Mouse (Mus musculus): ENCODE measurements around the gene Frmd4b.
"Not testable (repeated sequence)": the region's sequence is repeated elsewhere in the genome, so short reads cannot be mapped to it uniquely, and the experiment has no call there.

Gene Frmd4b

DNA sequence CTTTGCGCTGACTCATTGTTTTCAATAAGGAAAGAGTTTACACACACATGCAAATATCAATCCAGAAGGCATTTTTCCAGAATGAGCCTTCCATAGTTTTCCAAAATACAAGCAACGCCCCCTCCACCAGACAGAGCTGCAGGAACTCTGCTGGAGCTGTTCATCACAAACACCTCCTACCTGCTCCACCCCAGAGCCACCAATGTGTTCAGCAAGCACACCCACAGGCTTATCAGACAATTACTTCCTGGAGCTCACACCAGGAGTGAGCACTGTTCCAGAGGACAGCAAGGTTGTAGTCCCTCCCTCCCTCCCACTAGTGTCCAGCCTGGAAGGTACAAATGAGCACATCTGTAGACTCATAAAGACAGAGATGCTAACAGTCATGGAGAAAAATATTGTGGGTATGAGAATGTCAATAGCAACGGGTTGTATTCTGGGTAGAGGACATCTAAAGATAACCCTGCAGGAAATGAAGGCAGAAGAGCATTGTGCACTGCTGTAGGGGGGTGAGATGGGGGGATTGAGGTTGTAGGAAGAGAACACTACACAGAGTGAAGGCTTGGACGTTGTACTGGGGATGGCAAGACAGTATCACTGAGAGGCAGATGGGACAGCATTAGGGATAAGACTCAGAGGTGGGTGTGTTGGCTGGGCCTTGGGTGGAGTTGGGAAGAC, 144.3 kb downstream of the Frmd4b start:
- peak; percentile 8 for DNase-seq (ENCODE audit: low read depth)

DNA sequence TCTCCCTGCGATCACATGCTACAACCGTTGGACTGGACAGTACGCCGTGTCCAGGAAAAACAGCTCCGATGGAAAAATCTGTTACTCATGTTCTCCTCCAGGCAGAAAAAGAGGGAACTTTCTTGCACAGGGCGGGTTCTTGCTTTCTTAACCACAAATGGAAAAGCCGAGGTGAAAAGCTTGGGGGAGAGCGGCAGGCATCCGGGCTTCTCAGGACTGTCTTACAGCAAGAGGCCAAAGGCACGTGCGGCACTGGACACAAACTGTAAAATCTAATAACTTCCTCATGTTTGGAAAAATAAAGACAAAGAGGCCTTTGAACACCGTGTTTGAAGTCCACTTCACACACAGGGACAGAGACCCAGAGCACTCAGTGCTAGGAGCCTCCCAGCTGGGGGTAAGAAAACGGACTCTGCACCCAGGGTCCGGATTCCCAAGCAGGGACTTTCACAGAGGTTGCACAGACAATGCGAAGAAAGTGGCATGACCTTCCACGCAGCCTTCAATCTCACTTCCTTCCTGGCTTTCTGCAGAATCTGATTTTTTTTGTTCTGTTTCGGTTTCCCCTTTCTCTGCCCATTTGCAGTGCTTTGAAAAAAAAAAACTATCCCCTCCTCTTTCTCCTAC, 153.3 kb downstream of the Frmd4b start:
- DNase-seq (ENCODE audit: low read depth): no peak

DNA sequence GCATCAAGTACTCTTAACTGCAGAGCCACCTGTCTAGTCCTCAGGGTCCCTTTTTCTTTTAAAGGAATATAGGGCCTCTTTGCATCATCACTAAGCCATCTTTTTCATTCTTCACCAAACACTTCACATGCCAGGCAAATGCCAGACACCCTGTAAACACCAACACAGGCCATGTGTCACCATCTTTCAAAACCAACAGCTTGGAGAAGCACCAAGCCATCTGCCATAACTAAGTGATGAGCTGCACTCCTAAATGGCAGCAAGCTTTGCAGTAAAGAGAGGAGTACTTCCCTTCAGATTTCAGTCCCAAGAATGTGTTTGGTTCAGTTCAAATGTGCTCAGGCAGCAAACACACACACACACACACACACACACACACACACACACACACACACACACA, 154.9 kb downstream of the Frmd4b start:
- DNase-seq (ENCODE audit: low read depth): no peak

DNA sequence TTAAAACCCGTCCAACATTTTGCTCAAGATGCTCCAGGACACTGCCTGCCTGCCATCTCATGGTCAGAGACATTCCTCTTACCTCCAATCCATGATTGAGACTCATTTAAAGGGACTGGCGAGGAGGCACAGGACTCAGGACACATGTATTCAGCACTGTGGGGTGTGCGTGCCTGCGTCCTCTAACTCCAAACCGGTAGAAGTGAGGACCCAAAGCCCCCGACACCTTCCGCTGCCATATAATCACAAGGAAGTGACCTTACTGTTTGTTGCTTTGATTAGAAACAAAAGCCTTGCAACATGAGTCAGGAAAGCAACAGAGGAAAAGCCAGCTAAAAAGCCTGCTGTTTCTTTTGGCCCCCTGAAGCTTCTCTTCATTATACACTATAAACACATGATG, 158.2 kb downstream of the Frmd4b start:
- DNase-seq (ENCODE audit: low read depth): no peak

GRCm38 (mm10) chr6:97458358-97458757, 159.0 kb downstream of the Frmd4b start:
- no peak for DNase-seq (ENCODE audit: low read depth)

- DNase-seq (ENCODE audit: low read depth): no peak
Measured at GRCm38 (mm10) chr6:97457954-97458353, 159.4 kb downstream of the Frmd4b start.

DNA sequence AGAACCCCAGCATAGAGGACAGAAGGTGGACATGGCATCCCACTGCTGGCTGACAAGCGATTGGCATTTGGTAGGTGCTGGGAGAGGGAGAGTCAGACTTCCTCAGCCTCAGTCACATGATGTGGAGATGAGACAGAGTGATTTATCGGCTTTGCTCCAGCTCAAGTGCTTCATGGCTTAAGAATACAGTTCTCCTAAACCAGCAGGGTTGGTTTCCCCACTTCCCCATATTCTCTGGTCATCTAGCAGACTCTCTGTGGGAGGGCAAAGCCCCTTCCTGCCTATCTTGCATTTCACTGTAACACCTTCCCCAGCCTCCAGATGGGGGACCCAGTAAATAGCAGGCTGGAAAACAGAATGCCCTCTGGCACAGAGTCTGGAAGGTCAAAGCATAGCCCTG, 160.1 kb downstream of the Frmd4b start:
- peak; percentile 33 for DNase-seq (ENCODE audit: low read depth)

DNA sequence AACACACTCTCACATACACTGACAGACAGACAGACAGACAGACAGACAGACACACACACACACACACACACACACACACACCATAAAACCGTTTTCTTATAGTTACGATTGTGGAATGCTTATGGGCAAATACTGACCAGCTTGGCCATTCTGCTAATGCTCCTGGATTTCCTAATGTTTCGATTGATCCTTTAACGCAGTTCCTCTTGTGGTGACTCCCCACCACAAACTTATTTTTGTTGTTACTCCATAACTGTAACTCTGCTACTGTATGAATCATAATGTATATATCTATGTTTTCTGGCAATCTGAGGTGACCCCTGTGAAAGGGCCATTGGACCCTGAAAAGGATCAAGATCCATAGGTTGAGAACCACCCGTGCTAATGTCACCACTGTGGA, 165.1 kb downstream of the Frmd4b start:
- DNase-seq (ENCODE audit: low read depth): no peak

GRCm38 (mm10) chr6:97449806-97450205, 167.5 kb downstream of the Frmd4b start:
- peak; percentile 34 for DNase-seq (ENCODE audit: low read depth)

GRCm38 (mm10) chr6:97447020-97447419, 170.3 kb downstream of the Frmd4b start:
- DNase-seq (ENCODE audit: low read depth): peak; percentile 59

DNA sequence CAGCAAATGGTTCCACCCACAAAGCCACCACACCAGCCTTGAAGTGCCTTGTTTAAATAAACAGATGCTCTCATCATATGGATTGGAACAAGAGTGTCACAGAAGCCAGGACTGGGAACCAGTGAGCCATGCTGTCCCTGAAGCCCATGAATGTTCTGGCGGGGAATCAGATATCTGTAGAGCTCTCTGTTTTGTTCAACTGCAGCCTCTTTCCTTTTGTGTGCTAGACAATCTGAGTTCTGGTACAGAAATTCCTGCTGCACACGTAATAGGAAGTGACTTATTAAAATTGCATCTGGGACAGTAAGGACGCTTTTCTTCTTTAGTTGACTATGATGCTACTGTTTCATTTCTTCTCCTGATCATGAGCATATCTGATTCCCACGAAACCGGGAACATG, 173.2 kb downstream of the Frmd4b start:
- no peak for DNase-seq (ENCODE audit: low read depth)

GRCm38 (mm10) chr6:97443522-97443921, 173.8 kb downstream of the Frmd4b start:
- peak; percentile 32 for DNase-seq (ENCODE audit: low read depth)

- no peak for DNase-seq (ENCODE audit: low read depth)
Measured at GRCm38 (mm10) chr6:97441357-97441756, 176.0 kb downstream of the Frmd4b start.

DNA sequence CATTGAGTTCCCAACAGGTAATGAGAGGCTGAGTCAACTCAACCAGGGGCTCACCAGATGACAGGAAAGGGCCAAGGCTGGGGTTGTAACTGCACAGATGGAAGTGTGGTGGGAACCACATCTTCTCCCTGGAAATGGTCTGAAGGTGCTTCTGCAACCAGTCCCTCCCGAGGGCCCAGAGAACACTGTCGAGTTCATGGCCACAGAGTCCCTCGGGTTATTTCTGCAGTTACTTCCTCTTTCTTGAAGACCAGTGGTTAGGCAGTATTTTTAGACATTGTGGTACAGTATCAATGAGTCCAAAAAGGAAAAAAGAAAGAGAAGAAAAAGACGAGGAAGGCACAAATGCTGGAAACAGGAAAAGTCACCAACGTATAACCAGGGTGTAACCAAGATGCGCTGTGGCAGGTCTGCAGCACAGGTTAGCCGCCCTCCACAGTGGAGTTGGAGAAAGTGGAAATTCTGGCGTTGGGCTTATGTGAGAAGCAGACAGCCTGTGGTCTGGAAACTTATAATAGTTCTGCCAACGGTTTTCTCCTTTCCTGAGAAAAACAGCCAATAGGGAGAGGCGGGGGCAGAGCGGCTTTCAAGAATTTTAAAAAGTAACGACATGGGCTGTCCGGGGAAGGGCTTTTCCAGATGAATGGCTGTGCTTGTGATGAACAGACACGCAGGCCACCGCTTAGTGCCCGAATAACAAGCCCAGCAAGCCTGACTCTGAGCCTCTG, 178.3 kb downstream of the Frmd4b start:
- DNase-seq (ENCODE audit: low read depth): no peak

DNA sequence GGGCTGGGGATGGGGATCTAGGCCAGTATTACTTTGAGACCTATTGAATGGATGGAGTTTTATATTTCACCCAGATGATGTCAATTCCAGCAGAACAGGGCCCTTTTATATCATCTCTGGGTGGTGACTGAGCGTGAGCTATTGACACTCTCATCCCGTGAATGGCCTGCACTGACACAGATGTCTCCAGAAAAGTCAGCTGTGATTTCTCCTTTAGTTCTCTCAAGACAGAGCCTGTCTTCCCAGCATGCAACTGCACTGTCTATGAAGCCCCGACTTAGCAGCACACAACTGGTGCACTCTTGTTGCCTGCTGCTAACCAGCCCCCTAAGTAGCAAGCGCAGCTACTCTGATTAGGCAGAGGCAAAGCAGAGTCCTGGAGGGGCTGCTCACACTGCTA, 182.6 kb downstream of the Frmd4b start:
- DNase-seq (ENCODE audit: low read depth): no peak

DNA sequence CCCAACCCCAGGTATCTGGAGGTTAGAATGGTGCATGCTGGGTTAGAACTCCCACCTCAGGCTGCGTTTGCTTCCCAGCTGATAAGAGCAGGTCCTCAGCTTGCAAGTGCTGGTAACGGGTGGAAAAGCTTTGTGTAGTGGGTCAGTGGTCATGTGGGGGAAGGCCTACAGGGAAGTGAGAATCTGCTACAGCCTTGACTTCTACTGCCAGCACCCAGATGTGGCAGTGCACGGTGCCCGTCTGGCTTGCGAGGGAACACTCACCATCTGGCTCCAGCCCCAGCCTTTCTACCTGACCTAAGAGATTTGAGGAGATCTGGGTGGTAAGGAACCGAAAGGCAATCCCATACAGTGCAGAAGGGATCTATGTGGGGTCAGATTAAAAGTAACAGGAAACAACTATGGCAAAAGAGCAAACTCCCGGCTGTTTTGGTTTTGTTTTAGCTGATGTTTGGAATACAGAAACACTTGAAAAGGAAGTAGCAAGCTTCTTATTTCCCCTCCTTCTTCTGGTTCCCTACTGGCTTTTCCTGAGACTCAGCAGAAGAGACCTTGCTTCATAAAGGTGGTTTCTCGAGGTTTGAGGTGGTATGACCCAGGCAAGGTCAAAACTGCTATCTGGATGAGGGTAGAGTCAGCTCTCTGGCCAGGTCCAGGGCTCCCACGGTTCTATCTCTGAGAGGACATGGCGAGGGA, 185.9 kb downstream of the Frmd4b start:
- DNase-seq (ENCODE audit: low read depth): no peak

GRCm38 (mm10) chr6:97430519-97430918, 186.8 kb downstream of the Frmd4b start:
- no peak for DNase-seq (ENCODE audit: low read depth)

- no peak for DNase-seq (ENCODE audit: low read depth)
Measured at GRCm38 (mm10) chr6:97429688-97430343, 187.5 kb downstream of the Frmd4b start.

GRCm38 (mm10) chr6:97419771-97420446, 197.4 kb downstream of the Frmd4b start:
- DNase-seq (ENCODE audit: low read depth): peak; percentile 91

GRCm38 (mm10) chr6:97416972-97417554, 200.3 kb downstream of the Frmd4b start:
- peak; percentile 76 for DNase-seq (ENCODE audit: low read depth)

DNA sequence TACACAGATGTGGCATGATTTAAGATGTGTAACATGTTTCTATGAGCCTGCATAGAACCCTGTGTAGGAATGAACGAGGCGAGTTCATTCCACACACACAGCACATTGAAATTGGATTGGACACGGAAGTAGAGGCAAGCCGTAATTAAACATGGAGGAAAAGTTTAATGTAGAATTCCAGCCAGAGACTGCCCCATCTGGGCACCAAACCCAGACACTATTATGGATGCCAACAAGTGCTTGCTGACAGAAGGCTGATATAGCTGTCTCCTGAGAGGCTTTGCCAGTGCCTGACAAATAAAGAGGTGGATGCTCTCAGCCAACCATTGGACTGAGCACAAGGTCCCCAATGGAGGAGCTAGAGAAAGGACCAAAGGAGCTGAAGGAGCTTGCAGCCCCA, 201.8 kb downstream of the Frmd4b start:
- not testable (repeated sequence) for DNase-seq (ENCODE audit: low read depth)

Data from NIH3T3 (cell line).